Mouse (Mus musculus) midbrain, embryonic 11.5 days (tissue): ENCODE measurements around the gene F11r. TPM values are rescaled to one million over a fixed set of nuclear protein-coding genes. Genes with fewer than 3 reads are reported as not detected.

Experiments
- ATAC-seq: fragments of 200-750 bp; cut with Nextera tagmentation; 2 replicates; pipeline ENCODE4 v1.8.0; 2017; ENCODE audit warnings: moderate TSS enrichment, moderate library complexity; ENCODE audit not compliant: low FRiP score
- DNase-seq: peaks from one replicate; pipeline ENCODE4 v3.0.0; 2015; ENCODE audit warnings: low spot score; ENCODE audit errors: missing footprints
- H3K27ac ChIP-seq: fragments of 300-500 bp; sonication (generic); 2 replicates; pipeline ENCODE4 v1.5.1; 2014; ENCODE audit warnings: low read depth, low read length
- H3K27me3 ChIP-seq: fragments of 300-500 bp; sonication (generic); 2 replicates; pipeline ENCODE4 v1.6.1; 2014; ENCODE audit warnings: mild to moderate bottlenecking, low read length, moderate library complexity, mixed read lengths; ENCODE audit not compliant: control insufficient read depth, insufficient read depth
- H3K36me3 ChIP-seq: fragments of 300-500 bp; sonication (generic); 2 replicates; pipeline ENCODE4 v1.6.1; 2014; ENCODE audit warnings: mild to moderate bottlenecking, low read length, moderate library complexity, mixed read lengths; ENCODE audit not compliant: control insufficient read depth, insufficient read depth
- H3K4me1 ChIP-seq: fragments of 300-500 bp; sonication (generic); 2 replicates; pipeline ENCODE4 v1.6.1; 2014; ENCODE audit warnings: low read length; ENCODE audit not compliant: control insufficient read depth, insufficient read depth
- H3K4me2 ChIP-seq: fragments of 300-500 bp; sonication (generic); 2 replicates; pipeline ENCODE4 v1.6.1; 2014; ENCODE audit warnings: mild to moderate bottlenecking, moderate library complexity
- H3K4me3 ChIP-seq: fragments of 300-500 bp; sonication (generic); 2 replicates; pipeline ENCODE4 v1.5.1; 2014; ENCODE audit warnings: low read depth, low read length
- H3K9ac ChIP-seq: fragments of 300-500 bp; sonication (generic); 2 replicates; pipeline ENCODE4 v1.6.1; 2014; ENCODE audit warnings: low read length
- H3K9me3 ChIP-seq: fragments of 300-500 bp; sonication (generic); 2 replicates; pipeline ENCODE4 v1.6.1; 2016; ENCODE audit warnings: low read length; ENCODE audit not compliant: control insufficient read depth
- WGBS: fragments of 180-500 bp; shearing (Covaris S2); extraction: QIAGEN DNeasy Blood & Tissue Kit; methylation state at CpG from one replicate; pipeline ENCODE4 v1.1.7; 2014; 5-methylcytosine and 5-hydroxymethylcytosine counted together
- polyA plus RNA-seq: library from polyadenylated mRNA; unstranded; fragments of >200 nt; fragmentation: Nextera tagmentation; extraction: Ambion mirVana; gene quantifications from 2 replicates; pipeline ENCODE4 v1.2.1, GENCODE M21; 2014

F11r gene
- polyA plus RNA-seq, 1 experiment from 2014 or later, result 9.9 TPM

DNA sequence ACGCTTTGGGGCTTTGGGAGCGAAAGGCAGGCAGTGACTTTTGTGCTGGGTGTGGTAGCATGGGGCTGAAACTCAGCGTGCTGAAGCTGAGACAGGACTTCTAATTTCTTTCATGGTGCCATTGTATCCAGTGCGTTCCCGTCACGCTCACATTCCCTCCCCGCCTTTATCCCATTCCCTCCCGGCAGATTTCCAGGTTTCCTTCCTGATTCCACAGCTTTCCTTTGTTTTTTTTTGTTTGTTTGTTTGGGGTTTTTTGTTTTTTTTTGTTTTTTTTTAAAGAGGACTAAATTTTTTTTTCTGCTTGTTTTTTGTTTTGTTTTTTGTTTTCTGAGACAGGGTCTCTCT lies 5.1 kb downstream of the F11r start:
- H3K27ac ChIP-seq, result no peak overlapping the region
- ATAC-seq (no peak), DNase-seq (no peak)
- H3K9ac ChIP-seq, result no peak overlapping the region
- 0 out of 2 replicates have a peak, but pooled peaks cover 4% of the 10 kb centered on the region for H3K9me3 ChIP-seq
- 61% methylated on average over 8 of the region's 8 CpGs for WGBS
- H3K36me3 ChIP-seq, result no peaks in the 10 kb centered on the region
- H3K4me3 ChIP-seq, result no peak overlapping the region
- no peak overlapping the region for H3K4me2 ChIP-seq
- H3K27me3 ChIP-seq, result peaks cover 22% of the 10 kb centered on the region
- peaks cover 6% of the 10 kb centered on the region; the same call in 1 of the 2 replicates for H3K4me1 ChIP-seq

DNA sequence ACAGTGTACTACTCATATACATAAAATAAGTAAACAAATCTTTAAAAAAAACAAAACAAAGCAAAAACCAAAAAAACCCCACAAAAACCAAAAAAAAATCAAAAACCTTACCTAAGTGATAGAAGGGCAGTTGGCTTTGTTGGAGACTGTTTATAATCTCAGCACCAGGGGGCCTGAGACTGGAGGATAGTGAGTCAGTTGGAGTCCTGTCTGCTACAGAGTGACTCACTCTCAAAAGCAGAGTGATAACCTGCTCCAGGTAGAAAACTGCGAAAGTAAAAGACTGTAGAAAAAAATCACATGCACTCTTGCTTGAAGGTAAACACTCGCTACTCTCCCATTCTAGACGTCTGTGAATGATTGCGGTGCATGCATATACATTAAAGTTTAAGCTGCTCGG lies 7.7 kb downstream of the F11r start:
- H3K4me1 ChIP-seq, result no peaks in the 10 kb centered on the region
- H3K9ac ChIP-seq, result no peak overlapping the region
- H3K4me2 ChIP-seq, result no peak overlapping the region
- no peak overlapping the region for H3K4me3 ChIP-seq
- WGBS, result 87% methylated on average over 5 of the region's 5 CpGs
- H3K9me3 ChIP-seq, result 0 out of 2 replicates have a peak, but pooled peaks cover 4% of the 10 kb centered on the region
- H3K36me3 ChIP-seq, result no peaks in the 10 kb centered on the region
- no peaks in the 10 kb centered on the region for H3K27me3 ChIP-seq
- ATAC-seq (no peak), DNase-seq (no peak)
- no peak overlapping the region for H3K27ac ChIP-seq

DNA sequence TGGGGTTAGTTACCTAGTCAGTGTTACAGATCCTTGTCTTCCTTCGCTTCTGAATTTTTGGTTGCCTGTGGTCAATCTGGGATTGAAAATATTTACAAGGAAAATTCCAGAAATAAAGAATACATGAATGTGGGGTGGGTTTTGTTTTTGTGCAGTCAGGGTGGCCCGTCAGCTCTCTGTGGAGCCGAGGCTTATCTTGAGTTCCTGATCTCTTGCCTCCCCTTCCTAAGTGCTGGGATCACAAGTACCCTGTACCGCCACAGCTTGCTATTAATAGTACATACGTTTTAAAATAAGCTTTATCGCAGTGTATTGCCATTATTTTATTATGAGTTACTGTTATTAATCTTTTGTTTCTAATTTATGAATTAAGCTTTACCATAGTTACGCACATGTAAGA lies 9.5 kb downstream of the F11r start:
- Histone ChIP-seq H3K4me2 (no peak overlapping the region), H3K36me3 (no peaks in the 10 kb centered on the region), H3K27me3 (no peaks in the 10 kb centered on the region), H3K4me1 (no peaks in the 10 kb centered on the region), H3K9me3 (0 out of 2 replicates have a peak, but pooled peaks cover 4% of the 10 kb centered on the region), H3K9ac (no peak overlapping the region), H3K27ac (no peak overlapping the region), H3K4me3 (no peak overlapping the region)
- no peak for ATAC-seq
- 80% methylated on average over 7 of the region's 7 CpGs for WGBS
- DNase-seq, result no peak

DNA sequence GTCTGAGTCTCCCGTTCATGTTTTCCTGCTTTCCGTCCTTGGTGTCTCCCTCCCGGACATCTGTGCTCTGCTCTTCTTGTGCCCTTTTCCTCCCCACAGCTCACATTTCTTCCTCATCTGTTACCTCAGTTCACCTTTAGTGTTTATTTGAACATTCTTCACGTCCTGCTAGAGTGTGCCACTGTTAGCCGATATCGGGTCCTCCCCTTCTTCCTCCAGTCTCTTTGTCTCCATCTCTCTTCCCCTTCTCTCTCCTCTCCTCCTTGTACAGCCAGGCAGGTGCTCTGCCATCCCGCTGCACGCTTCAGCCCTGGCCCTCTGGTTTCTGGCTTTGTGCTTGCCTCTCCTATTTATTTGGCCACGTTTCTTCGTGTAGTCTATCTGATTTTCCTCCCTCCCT lies 10.4 kb downstream of the F11r start:
- Histone ChIP-seq H3K36me3 (no peaks in the 10 kb centered on the region), H3K4me1 (no peaks in the 10 kb centered on the region), H3K27ac (no peak overlapping the region), H3K27me3 (no peaks in the 10 kb centered on the region), H3K9me3 (0 out of 2 replicates have a peak, but pooled peaks cover 4% of the 10 kb centered on the region), H3K4me2 (no peak overlapping the region), H3K4me3 (no peak overlapping the region), H3K9ac (no peak overlapping the region)
- DNase-seq (no peak), ATAC-seq (no peak)
- 84% methylated on average over 10 of the region's 10 CpGs for WGBS

DNA sequence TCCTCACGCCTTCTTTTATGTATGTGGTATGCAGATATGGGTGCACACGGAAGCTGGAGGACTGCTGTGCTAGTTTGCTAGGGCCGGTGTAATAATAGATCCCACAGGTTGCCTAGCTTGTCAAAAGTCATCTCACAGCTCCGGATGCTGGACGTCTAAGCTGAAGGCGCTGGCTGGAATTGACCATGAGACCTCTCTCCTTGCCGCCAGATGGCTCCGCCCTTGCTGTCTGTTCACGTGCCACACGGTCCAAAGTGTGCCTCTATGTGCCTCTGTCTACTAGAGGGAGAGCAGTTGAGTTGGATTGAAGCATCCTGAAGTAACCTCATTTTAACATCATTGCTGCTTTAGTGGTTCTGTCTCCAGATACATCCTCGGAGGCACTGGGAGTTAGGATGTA lies 12.7 kb downstream of the F11r start:
- ATAC-seq, result no peak
- Histone ChIP-seq H3K9me3 (no peaks in the 10 kb centered on the region), H3K9ac (no peak overlapping the region), H3K27me3 (no peaks in the 10 kb centered on the region), H3K4me3 (no peak overlapping the region), H3K36me3 (no peaks in the 10 kb centered on the region), H3K27ac (no peak overlapping the region), H3K4me1 (no peaks in the 10 kb centered on the region), H3K4me2 (no peak overlapping the region)
- DNase-seq, result no peak
- WGBS, result 88% methylated on average over 11 of the region's 11 CpGs

DNA sequence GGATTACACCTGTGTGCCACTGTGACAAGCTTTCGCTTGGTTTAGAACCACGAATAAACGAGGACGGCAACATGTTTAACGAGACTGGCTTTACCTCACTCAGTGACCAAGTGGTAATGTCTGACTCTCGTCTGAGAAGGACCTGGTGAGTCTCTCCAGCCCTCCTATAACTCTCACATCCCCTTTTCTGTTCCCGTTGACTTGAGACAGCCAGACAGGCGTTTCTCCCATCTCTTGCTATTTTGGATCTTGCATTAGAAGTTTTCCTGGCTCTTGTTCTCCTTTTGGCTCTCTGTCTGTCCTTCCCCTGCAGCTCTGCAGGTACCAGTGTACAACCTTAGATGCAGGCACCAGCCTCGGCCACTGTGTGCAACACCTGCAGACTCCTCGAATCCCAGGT lies 13.7 kb downstream of the F11r start:
- Histone ChIP-seq H3K4me2 (no peak overlapping the region), H3K36me3 (no peaks in the 10 kb centered on the region), H3K27me3 (no peaks in the 10 kb centered on the region), H3K4me3 (no peak overlapping the region), H3K9ac (no peak overlapping the region), H3K4me1 (no peaks in the 10 kb centered on the region), H3K27ac (no peak overlapping the region), H3K9me3 (no peaks in the 10 kb centered on the region)
- WGBS, result 86% methylated on average over 10 of the region's 10 CpGs
- DNase-seq, result no peak
- ATAC-seq, result no peak

DNA sequence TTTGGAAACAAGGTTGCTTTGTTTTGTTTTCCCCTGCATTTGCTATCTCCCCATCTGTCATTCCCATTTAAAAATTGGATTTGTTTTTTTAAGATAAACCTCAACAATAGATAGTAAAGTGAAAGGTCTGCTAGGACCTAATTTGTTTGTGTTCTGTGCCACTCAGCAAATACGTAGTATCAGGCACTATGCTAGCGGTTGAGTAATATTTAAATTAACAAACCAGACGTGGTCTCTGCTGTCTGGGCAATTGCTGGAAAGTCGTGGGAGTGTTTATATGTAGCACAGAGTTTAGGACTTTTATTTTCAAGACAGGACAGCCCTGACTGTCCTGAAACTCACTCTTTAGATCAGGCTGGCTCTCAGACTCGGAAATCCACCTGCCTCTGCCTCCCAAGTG lies 15.2 kb downstream of the F11r start:
- no peaks in the 10 kb centered on the region for H3K36me3 ChIP-seq

DNA sequence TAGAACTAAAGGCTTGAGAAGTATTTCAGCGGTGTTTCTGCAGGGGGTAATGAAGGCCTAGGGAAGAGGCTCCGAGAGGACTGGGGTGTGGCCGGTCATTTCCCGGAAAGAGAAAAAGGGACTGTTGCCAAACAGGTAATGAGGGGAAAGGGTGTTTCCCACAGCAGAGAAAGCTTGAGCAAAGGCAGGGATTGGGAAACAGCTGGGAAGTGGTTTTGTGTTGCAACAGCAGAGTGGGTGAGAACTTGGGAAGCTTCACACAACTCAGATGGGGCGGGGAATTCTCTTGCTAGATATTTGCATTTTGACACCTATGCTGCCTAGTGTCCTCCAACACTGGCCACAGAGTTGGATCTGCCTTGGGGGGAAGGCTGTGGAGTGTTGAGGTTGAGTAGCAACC lies 15.6 kb downstream of the F11r start:
- H3K4me3 ChIP-seq, result no peak overlapping the region
- H3K9ac ChIP-seq, result no peak overlapping the region
- H3K27ac ChIP-seq, result no peak overlapping the region
- no peaks in the 10 kb centered on the region for H3K9me3 ChIP-seq
- no peak for ATAC-seq
- 87% methylated on average over 5 of the region's 5 CpGs for WGBS
- no peaks in the 10 kb centered on the region for H3K4me1 ChIP-seq
- DNase-seq, result no peak
- no peak overlapping the region for H3K4me2 ChIP-seq
- no peaks in the 10 kb centered on the region for H3K36me3 ChIP-seq
- H3K27me3 ChIP-seq, result no peaks in the 10 kb centered on the region

More for the DNA sequence above, 15.2 kb downstream of the F11r start:
- Histone ChIP-seq H3K9ac (no peak overlapping the region), H3K4me1 (no peaks in the 10 kb centered on the region), H3K4me2 (no peak overlapping the region), H3K27me3 (no peaks in the 10 kb centered on the region), H3K27ac (no peak overlapping the region), H3K4me3 (no peak overlapping the region), H3K9me3 (no peaks in the 10 kb centered on the region)
- WGBS, result 76% methylated on average over 5 of the region's 5 CpGs
- no peak for DNase-seq
- ATAC-seq, result no peak

DNA sequence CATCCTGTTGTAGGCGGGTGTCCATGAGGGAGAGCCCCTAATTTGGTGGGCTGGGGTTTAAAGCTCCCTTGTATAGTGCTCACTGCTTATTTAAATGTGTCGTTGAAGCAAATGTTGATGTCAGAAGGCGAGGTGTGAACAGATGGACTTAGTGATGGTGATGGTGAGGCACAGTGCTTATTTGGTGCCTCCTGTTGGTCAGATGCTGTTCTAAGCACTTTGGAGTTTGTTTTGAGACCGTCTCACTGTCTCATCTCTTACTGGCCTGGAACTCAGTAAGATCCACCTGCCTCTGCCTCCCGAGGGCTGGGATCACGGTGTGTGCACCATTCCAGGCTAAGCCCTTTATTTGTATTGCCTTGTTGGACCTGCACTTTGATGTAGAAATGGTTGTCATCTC lies 17.6 kb downstream of the F11r start:
- 87% methylated on average over 6 of the region's 6 CpGs for WGBS
- H3K4me2 ChIP-seq, result no peak overlapping the region
- no peak overlapping the region for H3K27ac ChIP-seq
- no peak for ATAC-seq
- H3K9ac ChIP-seq, result no peak overlapping the region
- no peaks in the 10 kb centered on the region for H3K36me3 ChIP-seq
- no peak for DNase-seq
- H3K27me3 ChIP-seq, result no peaks in the 10 kb centered on the region
- H3K4me1 ChIP-seq, result no peaks in the 10 kb centered on the region; the same call in 1 of the 2 replicates
- no peak overlapping the region for H3K4me3 ChIP-seq
- H3K9me3 ChIP-seq, result no peaks in the 10 kb centered on the region

DNA sequence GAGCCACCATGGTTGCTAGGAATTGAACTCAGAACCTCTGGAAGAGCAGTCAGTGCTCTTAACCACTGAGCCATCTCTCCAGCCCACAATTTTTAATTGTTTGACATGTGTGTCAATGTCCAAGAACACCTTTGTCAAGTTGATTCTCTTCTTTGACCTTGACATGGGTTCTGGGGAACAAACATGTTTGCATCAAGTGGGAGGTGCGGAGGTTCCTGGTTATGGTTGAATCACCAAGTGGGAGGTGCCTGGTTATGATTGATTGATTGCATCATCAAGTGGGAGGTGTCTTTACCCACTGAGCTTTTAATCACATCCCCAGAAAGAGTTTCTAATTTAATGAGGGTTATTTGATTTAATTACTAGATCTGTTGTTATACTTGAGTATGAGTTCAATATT lies 20.2 kb downstream of the F11r start:
- 89% methylated on average over 1 of the region's 1 CpGs for WGBS
- Histone ChIP-seq H3K4me1 (no peaks in the 10 kb centered on the region; the same call in 1 of the 2 replicates), H3K36me3 (no peaks in the 10 kb centered on the region), H3K4me3 (no peak overlapping the region), H3K4me2 (no peak overlapping the region), H3K9ac (no peak overlapping the region), H3K27me3 (no peaks in the 10 kb centered on the region), H3K9me3 (no peaks in the 10 kb centered on the region), H3K27ac (no peak overlapping the region)
- DNase-seq, result no peak
- no peak for ATAC-seq
